13 mouse cellular contexts compared by ENCODE assay signal in the genomic region with DNA sequence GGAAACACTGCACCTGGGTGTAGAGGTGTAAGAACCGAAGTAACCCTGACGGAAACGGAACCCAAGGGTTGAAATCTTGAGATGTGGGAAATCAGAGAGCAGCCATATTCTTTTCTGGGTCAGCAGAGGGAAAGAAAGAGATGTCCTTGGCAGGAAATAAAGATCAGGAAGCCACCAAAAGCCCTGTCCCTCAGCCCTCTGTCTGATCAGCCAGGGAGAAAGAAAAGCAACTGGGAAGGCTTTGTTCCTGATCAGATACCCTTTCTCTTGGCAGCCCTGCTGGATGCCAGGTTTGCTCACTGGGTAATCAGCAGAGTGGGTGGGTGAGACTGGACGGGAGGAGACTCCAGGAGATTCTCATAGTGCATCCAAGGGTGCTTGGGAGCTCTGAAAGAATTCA. TPM values are rescaled to one million over a fixed set of nuclear protein-coding genes. Genes with fewer than 3 reads are reported as not detected.
DNase-seq lines count a peak whose midpoint lies in the region; ATAC-seq and TF ChIP-seq lines count a peak whose summit lies in the region.
"Had no signal": no experiment of that assay in that cellular context is flagged by ENCODE, and none has a peak within 500 bp of the region (broad histone marks: within the 10 kb centered on the region; RNA-seq: fewer than 3 reads in every experiment).

No protein-coding gene starts in this region.

- peak; percentile 35 for DNase-seq in kidney, adult 2 months
- DNase-seq in kidney, adult 18-20 months = no peak
- DNase-seq in midbrain, embryonic 11.5 days (ENCODE audit: low spot score, missing footprints) = peak; percentile 84
- DNase-seq in midbrain, embryonic 14.5 days = no peak
- DNase-seq in T-cell, adult 2 months (ENCODE audit: low spot score) = no peak
- DNase-seq: cerebellum, adult 11 months; lung, adult 2 months had no signal

- H3K9me3 ChIP-seq in midbrain, embryonic 11.5 days (ENCODE audit: control insufficient read depth, low read length) = no peaks in the 10 kb centered on the region
- no peaks in the 10 kb centered on the region for H3K9me3 ChIP-seq in midbrain, embryonic 14.5 days (ENCODE audit: control insufficient read depth, low read length)
- H3K9me3 ChIP-seq in intestine, embryonic 16.5 days (ENCODE audit: control insufficient read depth, low read length) = no peaks in the 10 kb centered on the region
- H3K9me3 ChIP-seq in stomach, embryonic 16.5 days (replicated peaks; ENCODE audit: control insufficient read depth, low read length) = no peaks in the 10 kb centered on the region
- H3K9me3 ChIP-seq: midbrain, embryonic 15.5 days; neural tube, embryonic 13.5 days had no signal

- no peak overlapping the region for H3K4me2 ChIP-seq in midbrain, embryonic 11.5 days
- no peak overlapping the region for H3K4me2 ChIP-seq in midbrain, embryonic 14.5 days (ENCODE audit: low read length)
- H3K4me2 ChIP-seq in intestine, embryonic 16.5 days (ENCODE audit: low read depth, low read length) = no peak overlapping the region
- no peak overlapping the region for H3K4me2 ChIP-seq in stomach, embryonic 16.5 days (ENCODE audit: low read depth, low read length)
- H3K4me2 ChIP-seq: midbrain, embryonic 15.5 days; neural tube, embryonic 13.5 days had no signal

- H3K9ac ChIP-seq in midbrain, embryonic 11.5 days (ENCODE audit: low read length) = no peak overlapping the region
- H3K9ac ChIP-seq in midbrain, embryonic 14.5 days (replicated peaks; ENCODE audit: low read length) = no peak overlapping the region
- no peak overlapping the region for H3K9ac ChIP-seq in intestine, embryonic 16.5 days (ENCODE audit: low read depth, low read length)
- 0 out of 2 replicates have a peak overlapping the region, but pooled peaks have one; percentile 13 for H3K9ac ChIP-seq in stomach, embryonic 16.5 days (ENCODE audit: low read length)
- H3K9ac ChIP-seq: midbrain, embryonic 15.5 days; neural tube, embryonic 13.5 days had no signal

- no peak for TF ChIP-seq CTCF in kidney, adult 2 months (conservative IDR thresholded peaks at IDR 0.05; ENCODE audit: insufficient read depth, insufficient read length, low read depth, low read length)

- H3K4me3 ChIP-seq in kidney, adult 2 months (ENCODE audit: insufficient read depth, low read depth, low read length) = no peak overlapping the region
- H3K4me3 ChIP-seq in midbrain, embryonic 11.5 days (ENCODE audit: low read depth, low read length) = no peak overlapping the region
- no peak overlapping the region for H3K4me3 ChIP-seq in midbrain, embryonic 14.5 days (replicated peaks; ENCODE audit: low read depth, low read length)
- no peak overlapping the region for H3K4me3 ChIP-seq in intestine, embryonic 16.5 days (ENCODE audit: low read length)
- no peak overlapping the region for H3K4me3 ChIP-seq in stomach, embryonic 16.5 days (replicated peaks; ENCODE audit: low read length)
- H3K4me3 ChIP-seq: midbrain, embryonic 15.5 days; neural tube, embryonic 13.5 days had no signal

- ATAC-seq in midbrain, embryonic 11.5 days (ENCODE audit: low FRiP score) = no peak
- ATAC-seq in midbrain, embryonic 14.5 days (ENCODE audit: low FRiP score, low TSS enrichment) = no peak
- no peak for ATAC-seq in intestine, embryonic 16.5 days
- no peak for ATAC-seq in stomach, embryonic 16.5 days (ENCODE audit: insufficient read depth, low FRiP score)
- ATAC-seq: midbrain, embryonic 15.5 days had no signal

- no peaks in the 10 kb centered on the region for H3K36me3 ChIP-seq in kidney, adult 2 months (ENCODE audit: control insufficient read depth, insufficient read depth, low read length)
- H3K36me3 ChIP-seq in midbrain, embryonic 11.5 days (ENCODE audit: control insufficient read depth, insufficient read depth, low read length) = no peaks in the 10 kb centered on the region
- no peaks in the 10 kb centered on the region for H3K36me3 ChIP-seq in midbrain, embryonic 14.5 days (ENCODE audit: control insufficient read depth, insufficient read depth, low read length)
- H3K36me3 ChIP-seq in intestine, embryonic 16.5 days (ENCODE audit: control insufficient read depth, insufficient read depth, low read length) = no peaks in the 10 kb centered on the region
- no peaks in the 10 kb centered on the region for H3K36me3 ChIP-seq in stomach, embryonic 16.5 days (ENCODE audit: control insufficient read depth, insufficient read depth, low read length)
- H3K36me3 ChIP-seq: midbrain, embryonic 15.5 days; neural tube, embryonic 13.5 days had no signal

- H3K27ac ChIP-seq in kidney, adult 2 months (ENCODE audit: insufficient read depth, low read depth, low read length) = peak overlapping the region; percentile 73
- no peak overlapping the region for H3K27ac ChIP-seq in midbrain, embryonic 11.5 days (ENCODE audit: low read depth, low read length)
- no peak overlapping the region for H3K27ac ChIP-seq in midbrain, embryonic 14.5 days (replicated peaks; ENCODE audit: low read depth, low read length)
- peak overlapping the region; percentile 70 for H3K27ac ChIP-seq in intestine, embryonic 16.5 days (ENCODE audit: low read length)
- H3K27ac ChIP-seq in stomach, embryonic 16.5 days (ENCODE audit: low read length) = peak overlapping the region; percentile 70
- H3K27ac ChIP-seq: midbrain, embryonic 15.5 days; neural tube, embryonic 13.5 days had no signal

- H3K4me1 ChIP-seq in kidney, adult 2 months (ENCODE audit: control insufficient read depth, insufficient read depth, low read length) = peaks cover 9% of the 10 kb centered on the region
- 0 out of 2 replicates have a peak, but pooled peaks cover 1% of the 10 kb centered on the region for H3K4me1 ChIP-seq in midbrain, embryonic 11.5 days (ENCODE audit: control insufficient read depth, insufficient read depth, low read length)
- no peaks in the 10 kb centered on the region for H3K4me1 ChIP-seq in midbrain, embryonic 14.5 days (ENCODE audit: control insufficient read depth, insufficient read depth, low read length)
- peaks cover 25% of the 10 kb centered on the region for H3K4me1 ChIP-seq in intestine, embryonic 16.5 days (ENCODE audit: control insufficient read depth, insufficient read depth, low read length)
- peaks cover 13% of the 10 kb centered on the region for H3K4me1 ChIP-seq in stomach, embryonic 16.5 days (ENCODE audit: control insufficient read depth, insufficient read depth, low read length)

- WGBS in kidney, adult 2 months = 55% methylated on average over 4 of the region's 4 CpGs
- WGBS in midbrain, embryonic 11.5 days = 62% methylated on average over 4 of the region's 4 CpGs
- WGBS in midbrain, embryonic 14.5 days = 70% methylated on average over 4 of the region's 4 CpGs
- WGBS in intestine, embryonic 16.5 days = 72% methylated on average over 4 of the region's 4 CpGs
- 64% methylated on average over 4 of the region's 4 CpGs for WGBS in stomach, embryonic 16.5 days

- H3K27me3 ChIP-seq in kidney, adult 2 months (replicated peaks; ENCODE audit: control insufficient read depth, insufficient read depth, low read length) = no peaks in the 10 kb centered on the region
- H3K27me3 ChIP-seq in midbrain, embryonic 11.5 days (ENCODE audit: control insufficient read depth, insufficient read depth, low read length) = no peaks in the 10 kb centered on the region
- H3K27me3 ChIP-seq in midbrain, embryonic 14.5 days (ENCODE audit: control insufficient read depth, insufficient read depth, low read length) = no peaks in the 10 kb centered on the region
- no peaks in the 10 kb centered on the region for H3K27me3 ChIP-seq in intestine, embryonic 16.5 days (replicated peaks; ENCODE audit: control insufficient read depth, insufficient read depth, low read length)
- no peaks in the 10 kb centered on the region for H3K27me3 ChIP-seq in stomach, embryonic 16.5 days (ENCODE audit: control insufficient read depth, insufficient read depth, low read length)
- H3K27me3 ChIP-seq: CH12.LX; midbrain, embryonic 15.5 days; neural tube, embryonic 13.5 days had no signal

- no peak for TF ChIP-seq POLR2A in kidney, adult 2 months (IDR thresholded peaks at IDR 0.05; ENCODE audit: low read depth, low read length)

RNA-seq across cellular contexts. Expression of a gene that starts 27.1 kb away (rescaled TPM):
- 0.10 and 0.19 TPM in 2 replicates for polyA plus RNA-seq in kidney, adult 2 months (2012; rRNA removed)
- 0.11 TPM in 1 of 2 replicates, not detected in the other for polyA plus RNA-seq in midbrain, embryonic 11.5 days (2014; fragmentation: Nextera tagmentation; extraction: Ambion mirVana)
- 0.18 TPM in 1 of 2 replicates, not detected in the other for polyA plus RNA-seq in midbrain, embryonic 14.5 days (2014; fragmentation: Nextera tagmentation; extraction: Ambion mirVana)
- 0.09 and 0.34 TPM in 2 replicates for polyA plus RNA-seq in intestine, embryonic 16.5 days (2015; fragmentation: Nextera tagmentation; extraction: Ambion mirVana)
- polyA plus RNA-seq in stomach, embryonic 16.5 days (2015; fragmentation: Nextera tagmentation; extraction: Ambion mirVana) = 0.09 TPM in 1 of 2 replicates, not detected in the other
- polyA plus RNA-seq: heart, embryonic 14.5 days; lung, adult 2 months; midbrain, embryonic 15.5 days; neural tube, embryonic 13.5 days had no signal

Comparison
In these comparisons a context has a peak if more than half of its experiments do, and no peak if none do; other contexts are left out.
1. DNase-seq: peak in kidney, adult 2 months (single experiment) and midbrain, embryonic 11.5 days (single experiment); none in kidney, adult 18-20 months (single experiment), midbrain, embryonic 14.5 days (single experiment) and T-cell, adult 2 months (single experiment).
2. H3K27ac ChIP-seq: peak in kidney, adult 2 months (single experiment), intestine, embryonic 16.5 days (single experiment) and stomach, embryonic 16.5 days (single experiment); none in midbrain, embryonic 11.5 days (single experiment) and midbrain, embryonic 14.5 days (single experiment).